In the genomic region with DNA sequence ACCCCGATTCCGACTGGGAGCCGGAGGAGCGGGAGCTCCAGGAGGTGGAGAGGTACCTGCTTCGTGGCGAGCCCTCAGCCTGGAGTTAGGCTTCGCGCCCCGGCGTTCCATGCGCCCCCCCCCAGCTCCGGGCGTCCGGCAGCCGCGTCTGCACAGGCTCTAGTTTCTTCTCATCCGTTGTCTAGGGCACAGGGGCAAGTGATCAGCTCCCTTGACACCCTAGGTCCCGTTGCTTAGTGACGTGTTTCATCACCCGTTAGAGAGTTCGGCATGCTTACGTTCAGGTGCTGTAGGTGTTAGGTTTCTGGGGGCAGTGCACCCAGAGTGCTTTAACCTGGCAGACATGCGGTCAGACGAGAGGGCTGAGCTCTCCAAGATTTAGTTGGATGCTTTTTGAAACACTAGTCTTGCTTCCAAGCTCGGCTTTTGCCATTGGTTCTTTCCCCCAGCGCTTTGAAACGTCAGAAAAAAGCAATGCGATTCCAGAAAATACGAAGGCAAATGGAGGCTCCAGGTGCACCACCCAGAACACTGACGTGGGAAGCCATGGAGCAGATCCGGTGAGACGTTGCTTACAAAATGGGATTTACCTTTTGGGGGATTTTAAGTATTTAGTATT, we compare ENCODE assay signal across 8 mouse cellular contexts. TPM values are rescaled to one million over a fixed set of nuclear protein-coding genes. Genes with fewer than 3 reads are reported as not detected.
DNase-seq lines count a peak whose midpoint lies in the region; ATAC-seq and TF ChIP-seq lines count a peak whose summit lies in the region.

No protein-coding gene starts in this region.

- H3K27me3 ChIP-seq in heart, embryonic 15.5 days, result peaks cover 14% of the 10 kb centered on the region; the same call in 1 of the 2 replicates
- no peaks in the 10 kb centered on the region for H3K27me3 ChIP-seq in ES-Bruce4 (ENCODE audit: control insufficient read depth, insufficient read depth, low read length, poor library complexity, severe bottlenecking)
- peaks cover 4% of the 10 kb centered on the region; the same call in 1 of the 2 replicates for H3K27me3 ChIP-seq in embryonic facial prominence, embryonic 12.5 days
- no peaks in the 10 kb centered on the region for H3K27me3 ChIP-seq in intestine, embryonic 16.5 days (replicated peaks; ENCODE audit: control insufficient read depth, insufficient read depth, low read length)
- peaks cover 35% of the 10 kb centered on the region for H3K27me3 ChIP-seq in midbrain, embryonic 12.5 days

- intact Hi-C loops in gastrocnemius, postnatal 36 days (cut with DNase I), result no loop called here

- TF ChIP-seq EP300 in ES-Bruce4 (IDR thresholded peaks at IDR 0.05; ENCODE audit: insufficient read depth, low read depth, low read length), result no peak

- peak overlapping the region; percentile 79 for H3K27ac ChIP-seq in heart, embryonic 15.5 days
- H3K27ac ChIP-seq in ES-Bruce4 (ENCODE audit: insufficient read depth, low read length), result peak overlapping the region; percentile 66
- peak overlapping the region; percentile 77 for H3K27ac ChIP-seq in embryonic facial prominence, embryonic 12.5 days
- H3K27ac ChIP-seq in intestine, embryonic 16.5 days (ENCODE audit: low read length), result peak overlapping the region; percentile 80
- H3K27ac ChIP-seq in midbrain, embryonic 12.5 days (replicated peaks), result peak overlapping the region; percentile 52; the same call in 1 of the 2 replicates

- no peak for TF ChIP-seq POLR2A in ES-Bruce4 (IDR thresholded peaks at IDR 0.05; ENCODE audit: insufficient read depth, low read length)

- H3K9ac ChIP-seq in heart, embryonic 15.5 days, result peak overlapping the region; percentile 81
- H3K9ac ChIP-seq in ES-Bruce4 (ENCODE audit: low read depth, poor library complexity, severe bottlenecking), result peak overlapping the region; percentile 82
- H3K9ac ChIP-seq in embryonic facial prominence, embryonic 12.5 days, result peak overlapping the region; percentile 74
- H3K9ac ChIP-seq in intestine, embryonic 16.5 days (ENCODE audit: low read depth, low read length), result peak overlapping the region; percentile 88
- peak overlapping the region; percentile 78 for H3K9ac ChIP-seq in midbrain, embryonic 12.5 days (replicated peaks)

- peak overlapping the region; percentile 83 for H3K4me3 ChIP-seq in heart, embryonic 15.5 days
- peak overlapping the region; percentile 92 for H3K4me3 ChIP-seq in ES-Bruce4 (ENCODE audit: low read depth, low read length)
- H3K4me3 ChIP-seq in embryonic facial prominence, embryonic 12.5 days, result peak overlapping the region; percentile 79
- peak overlapping the region; percentile 83 for H3K4me3 ChIP-seq in intestine, embryonic 16.5 days (ENCODE audit: low read length)
- H3K4me3 ChIP-seq in midbrain, embryonic 12.5 days, result peak overlapping the region; percentile 87

- ATAC-seq in heart, embryonic 15.5 days (replicated peaks; ENCODE audit: insufficient number of reproducible peaks, insufficient read depth, low FRiP score, low read depth), result peak; percentile 33; the same call in 1 of the 2 replicates
- ATAC-seq in embryonic facial prominence, embryonic 12.5 days (ENCODE audit: insufficient number of reproducible peaks, insufficient read depth, low FRiP score, low TSS enrichment), result peak; percentile 37; the same call in 1 of the 2 replicates
- peak; percentile 75 for ATAC-seq in intestine, embryonic 16.5 days
- ATAC-seq in midbrain, embryonic 12.5 days (ENCODE audit: low FRiP score, low read depth), result peak; percentile 70

- DNase-seq in heart, postnatal 4 days, result no peak
- DNase-seq in gastrocnemius, adult 8-10 months (ENCODE audit: low spot score in 2 of 2), result no peak
- no peak for DNase-seq in gastrocnemius, postnatal 36 days

- peak overlapping the region; percentile 81 for H3K4me2 ChIP-seq in heart, embryonic 15.5 days
- peak overlapping the region; percentile 85 for H3K4me2 ChIP-seq in embryonic facial prominence, embryonic 12.5 days (replicated peaks)
- peak overlapping the region; percentile 87 for H3K4me2 ChIP-seq in intestine, embryonic 16.5 days (ENCODE audit: low read depth, low read length)
- H3K4me2 ChIP-seq in midbrain, embryonic 12.5 days (replicated peaks), result peak overlapping the region; percentile 96

- H3K9me3 ChIP-seq in heart, embryonic 15.5 days (replicated peaks), result no peaks in the 10 kb centered on the region
- H3K9me3 ChIP-seq in ES-Bruce4 (replicated peaks; ENCODE audit: control insufficient read depth, insufficient read depth, low read length, poor library complexity, severe bottlenecking), result no peaks in the 10 kb centered on the region
- H3K9me3 ChIP-seq in embryonic facial prominence, embryonic 12.5 days, result no peaks in the 10 kb centered on the region
- no peaks in the 10 kb centered on the region for H3K9me3 ChIP-seq in intestine, embryonic 16.5 days (ENCODE audit: control insufficient read depth, low read length)
- H3K9me3 ChIP-seq in midbrain, embryonic 12.5 days, result no peaks in the 10 kb centered on the region

- peaks cover 25% of the 10 kb centered on the region for H3K36me3 ChIP-seq in heart, embryonic 15.5 days
- H3K36me3 ChIP-seq in ES-Bruce4 (ENCODE audit: control insufficient read depth, insufficient read depth, low read length, poor library complexity, severe bottlenecking), result peaks cover 26% of the 10 kb centered on the region
- peaks cover 20% of the 10 kb centered on the region for H3K36me3 ChIP-seq in embryonic facial prominence, embryonic 12.5 days
- H3K36me3 ChIP-seq in intestine, embryonic 16.5 days (ENCODE audit: control insufficient read depth, insufficient read depth, low read length), result peaks cover 7% of the 10 kb centered on the region
- peaks cover 26% of the 10 kb centered on the region for H3K36me3 ChIP-seq in midbrain, embryonic 12.5 days

- TF ChIP-seq CTCF in ES-Bruce4 (IDR thresholded peaks at IDR 0.05; ENCODE audit: low read depth, low read length), result no peak

- peaks cover 13% of the 10 kb centered on the region for H3K4me1 ChIP-seq in heart, embryonic 15.5 days (replicated peaks)
- peaks cover 2% of the 10 kb centered on the region for H3K4me1 ChIP-seq in ES-Bruce4 (ENCODE audit: control insufficient read depth, insufficient read depth, low read length)
- H3K4me1 ChIP-seq in embryonic facial prominence, embryonic 12.5 days, result peaks cover 7% of the 10 kb centered on the region; the same call in 1 of the 2 replicates
- H3K4me1 ChIP-seq in intestine, embryonic 16.5 days (ENCODE audit: control insufficient read depth, insufficient read depth, low read length), result peaks cover 9% of the 10 kb centered on the region
- peaks cover 14% of the 10 kb centered on the region for H3K4me1 ChIP-seq in midbrain, embryonic 12.5 days

- 1% methylated on average over 32 of the region's 32 CpGs for WGBS in heart, embryonic 15.5 days
- WGBS in embryonic facial prominence, embryonic 12.5 days, result 1% methylated on average over 32 of the region's 32 CpGs
- under 1% methylated on average over 31 of the region's 32 CpGs for WGBS in intestine, embryonic 16.5 days
- WGBS in midbrain, embryonic 12.5 days, result 2% methylated on average over 29 of the region's 32 CpGs

RNA-seq across cellular contexts. Expression of gene Ngrn, which starts 0.5 kb away (rescaled TPM):
- polyA plus RNA-seq in heart, embryonic 15.5 days (2015; fragmentation: Nextera tagmentation; extraction: Ambion mirVana), result 36.3 and 39.5 TPM in 2 replicates
- 10 to 100 TPM; 23.5 to 24.8 TPM for total RNA-seq in heart, postnatal 4 days (2021)
- 29.1 and 32.5 TPM in 2 replicates for polyA plus RNA-seq in ES-Bruce4 (2011; ENCODE audit: insufficient read depth, insufficient read length, low read depth, missing spikeins)
- 56.2 and 59.6 TPM in 2 replicates for polyA plus RNA-seq in embryonic facial prominence, embryonic 12.5 days (2016; fragmentation: Nextera tagmentation; extraction: Ambion mirVana)
- polyA plus RNA-seq in intestine, embryonic 16.5 days (2015; fragmentation: Nextera tagmentation; extraction: Ambion mirVana), result 52.0 and 57.8 TPM in 2 replicates
- polyA plus RNA-seq in midbrain, embryonic 12.5 days (2016; fragmentation: Nextera tagmentation; extraction: Ambion mirVana), result 56.7 and 57.5 TPM in 2 replicates
- 10 to 100 TPM; 22.8 to 25.3 (median 24.9) TPM for total RNA-seq in gastrocnemius, adult 8-10 months (2022)
- 10 to 100 TPM; 16.8 to 20.4 TPM for total RNA-seq in gastrocnemius, postnatal 36 days (2021)

RNA-seq across cellular contexts. Expression of gene Vps33b, which starts 8.0 kb away (rescaled TPM):
- 8.1 and 12.1 TPM in 2 replicates for polyA plus RNA-seq in heart, embryonic 15.5 days (2015; fragmentation: Nextera tagmentation; extraction: Ambion mirVana)
- 10 to 100 TPM; 10.6 TPM for total RNA-seq in heart, postnatal 4 days (2021)
- polyA plus RNA-seq in ES-Bruce4 (2011; ENCODE audit: insufficient read depth, insufficient read length, low read depth, missing spikeins), result 15.7 and 16.2 TPM in 2 replicates
- polyA plus RNA-seq in embryonic facial prominence, embryonic 12.5 days (2016; fragmentation: Nextera tagmentation; extraction: Ambion mirVana), result 14.5 and 14.9 TPM in 2 replicates
- polyA plus RNA-seq in intestine, embryonic 16.5 days (2015; fragmentation: Nextera tagmentation; extraction: Ambion mirVana), result 15.9 and 16.1 TPM in 2 replicates
- polyA plus RNA-seq in midbrain, embryonic 12.5 days (2016; fragmentation: Nextera tagmentation; extraction: Ambion mirVana), result 18.5 and 21.4 TPM in 2 replicates
- total RNA-seq in gastrocnemius, adult 8-10 months (2022), result 1 to 10 TPM; 2.7 to 3.6 (median 3.3) TPM
- total RNA-seq in gastrocnemius, postnatal 36 days (2021), result 1 to 10 TPM; 2.9 to 3.4 TPM

RNA-seq across cellular contexts. Expression of gene Ttll13, which starts 15.3 kb away (rescaled TPM):
- polyA plus RNA-seq in heart, embryonic 15.5 days (2015; fragmentation: Nextera tagmentation; extraction: Ambion mirVana), result 0.63 and 1.2 TPM in 2 replicates
- under 1 TPM; 0.47 to 0.86 TPM for total RNA-seq in heart, postnatal 4 days (2021)
- 0.84 and 1.2 TPM in 2 replicates for polyA plus RNA-seq in ES-Bruce4 (2011; ENCODE audit: insufficient read depth, insufficient read length, low read depth, missing spikeins)
- polyA plus RNA-seq in embryonic facial prominence, embryonic 12.5 days (2016; fragmentation: Nextera tagmentation; extraction: Ambion mirVana), result 0.59 and 1.2 TPM in 2 replicates
- polyA plus RNA-seq in intestine, embryonic 16.5 days (2015; fragmentation: Nextera tagmentation; extraction: Ambion mirVana), result 0.56 and 0.69 TPM in 2 replicates
- 1.9 and 2.4 TPM in 2 replicates for polyA plus RNA-seq in midbrain, embryonic 12.5 days (2016; fragmentation: Nextera tagmentation; extraction: Ambion mirVana)
- total RNA-seq in gastrocnemius, adult 8-10 months (2022), result under 1 TPM in 2 of 4 experiments, not detected in 2; 0.20 to 0.48 TPM
- under 1 TPM; 0.17 to 0.33 TPM for total RNA-seq in gastrocnemius, postnatal 36 days (2021)

RNA-seq across cellular contexts. Expression of gene Gdpgp1, which starts 28.8 kb away (rescaled TPM):
- 2.7 and 3.8 TPM in 2 replicates for polyA plus RNA-seq in heart, embryonic 15.5 days (2015; fragmentation: Nextera tagmentation; extraction: Ambion mirVana)
- total RNA-seq in heart, postnatal 4 days (2021), result 1 to 10 TPM; 2.5 to 2.6 TPM
- polyA plus RNA-seq in ES-Bruce4 (2011; ENCODE audit: insufficient read depth, insufficient read length, low read depth, missing spikeins), result 3.3 and 4.3 TPM in 2 replicates
- polyA plus RNA-seq in embryonic facial prominence, embryonic 12.5 days (2016; fragmentation: Nextera tagmentation; extraction: Ambion mirVana), result 3.7 and 4.0 TPM in 2 replicates
- 7.6 and 8.1 TPM in 2 replicates for polyA plus RNA-seq in intestine, embryonic 16.5 days (2015; fragmentation: Nextera tagmentation; extraction: Ambion mirVana)
- polyA plus RNA-seq in midbrain, embryonic 12.5 days (2016; fragmentation: Nextera tagmentation; extraction: Ambion mirVana), result 4.0 and 4.6 TPM in 2 replicates
- total RNA-seq in gastrocnemius, adult 8-10 months (2022), result 1 to 10 TPM in 1 of 4 experiments, under 1 TPM in 3; 0.56 to 1.3 (median 0.83) TPM
- under 1 TPM; 0.69 to 0.79 TPM for total RNA-seq in gastrocnemius, postnatal 36 days (2021)

RNA-seq across cellular contexts. Expression of gene Cib1, which starts 28.9 kb away (rescaled TPM):
- polyA plus RNA-seq in heart, embryonic 15.5 days (2015; fragmentation: Nextera tagmentation; extraction: Ambion mirVana), result 48.7 and 65.4 TPM in 2 replicates
- 10 to 100 TPM; 26.2 to 27.7 TPM for total RNA-seq in heart, postnatal 4 days (2021)
- polyA plus RNA-seq in ES-Bruce4 (2011; ENCODE audit: insufficient read depth, insufficient read length, low read depth, missing spikeins), result 35.5 and 38.4 TPM in 2 replicates
- 54.2 and 56.0 TPM in 2 replicates for polyA plus RNA-seq in embryonic facial prominence, embryonic 12.5 days (2016; fragmentation: Nextera tagmentation; extraction: Ambion mirVana)
- 285 and 306 TPM in 2 replicates for polyA plus RNA-seq in intestine, embryonic 16.5 days (2015; fragmentation: Nextera tagmentation; extraction: Ambion mirVana)
- polyA plus RNA-seq in midbrain, embryonic 12.5 days (2016; fragmentation: Nextera tagmentation; extraction: Ambion mirVana), result 41.3 and 42.3 TPM in 2 replicates
- 1 to 10 TPM; 4.8 to 6.2 (median 5.8) TPM for total RNA-seq in gastrocnemius, adult 8-10 months (2022)
- 1 to 10 TPM; 4.9 to 8.2 TPM for total RNA-seq in gastrocnemius, postnatal 36 days (2021)
